Mouse (Mus musculus) fibroblast of lung, adult 2 months (primary cell): ENCODE results near the gene Usmg5.
"Not testable (repeated sequence)": the region's sequence is repeated elsewhere in the genome, so short reads cannot be mapped to it uniquely, and the experiment has no call there.

Source experiments
- DNase-seq: peaks from one replicate; pipeline ENCODE4 v3.0.0-alpha.2; 2011; ENCODE audit warnings: low read depth

The Usmg5 gene

DNA sequence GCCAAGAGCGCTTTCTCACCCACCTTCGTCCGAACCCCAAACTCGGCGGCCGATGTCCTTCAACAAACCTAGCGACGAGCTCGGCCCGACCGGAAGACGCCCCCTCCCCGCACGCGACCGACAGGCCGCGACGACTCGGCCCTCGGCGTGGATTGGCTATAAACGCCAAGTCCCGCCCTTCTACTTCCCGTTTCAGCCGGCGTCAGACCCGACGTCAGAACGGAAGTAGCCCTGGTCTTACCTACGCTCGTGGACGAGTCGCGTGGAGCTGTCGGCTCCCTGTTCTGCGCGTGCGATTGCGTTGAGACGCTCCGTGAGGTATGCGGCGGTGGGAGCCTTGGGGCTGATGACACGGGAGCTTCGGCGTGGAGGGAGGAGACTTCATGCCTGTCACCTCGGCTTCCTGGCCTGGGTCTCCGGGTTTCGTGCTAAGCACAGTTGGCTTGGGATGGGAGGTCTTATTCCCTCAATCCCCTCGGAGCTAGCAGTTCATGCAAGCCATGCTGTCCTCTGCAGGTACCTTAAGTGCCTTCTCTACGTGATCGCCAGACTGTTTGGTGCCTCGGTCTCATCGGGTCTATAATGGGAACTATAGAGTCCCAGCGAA lies at the start of gene Usmg5, which contains the start of gene Pdcd11:
Gene Usmg5, minus strand, starts transcription at position 98 of the 607 bp plus-strand sequence.
Gene Pdcd11, plus strand, starts transcription at position 219 of the 607 bp plus-strand sequence.
- peak; percentile 91 for DNase-seq

DNA sequence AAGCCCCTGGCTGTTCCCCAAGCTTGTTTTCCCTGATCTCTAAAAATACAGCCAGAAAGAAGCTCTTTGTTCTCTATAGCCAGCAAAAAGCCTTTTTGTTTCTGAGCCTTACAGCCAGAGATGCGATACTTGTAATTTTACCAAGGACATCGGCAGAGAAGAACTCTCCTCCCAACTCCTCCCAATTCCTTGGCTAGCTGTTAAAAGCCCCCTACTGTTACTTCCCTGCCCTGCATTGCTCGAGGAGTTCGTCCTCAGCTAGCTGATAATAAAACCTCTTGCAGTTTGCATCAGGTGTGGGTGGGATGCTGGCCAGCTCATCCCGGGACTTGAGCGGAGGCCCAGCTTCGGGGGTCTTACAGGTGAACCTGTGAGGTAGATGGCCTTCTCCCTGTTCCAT lies 49.2 kb upstream of the Usmg5 start:
- DNase-seq = not testable (repeated sequence)

DNA sequence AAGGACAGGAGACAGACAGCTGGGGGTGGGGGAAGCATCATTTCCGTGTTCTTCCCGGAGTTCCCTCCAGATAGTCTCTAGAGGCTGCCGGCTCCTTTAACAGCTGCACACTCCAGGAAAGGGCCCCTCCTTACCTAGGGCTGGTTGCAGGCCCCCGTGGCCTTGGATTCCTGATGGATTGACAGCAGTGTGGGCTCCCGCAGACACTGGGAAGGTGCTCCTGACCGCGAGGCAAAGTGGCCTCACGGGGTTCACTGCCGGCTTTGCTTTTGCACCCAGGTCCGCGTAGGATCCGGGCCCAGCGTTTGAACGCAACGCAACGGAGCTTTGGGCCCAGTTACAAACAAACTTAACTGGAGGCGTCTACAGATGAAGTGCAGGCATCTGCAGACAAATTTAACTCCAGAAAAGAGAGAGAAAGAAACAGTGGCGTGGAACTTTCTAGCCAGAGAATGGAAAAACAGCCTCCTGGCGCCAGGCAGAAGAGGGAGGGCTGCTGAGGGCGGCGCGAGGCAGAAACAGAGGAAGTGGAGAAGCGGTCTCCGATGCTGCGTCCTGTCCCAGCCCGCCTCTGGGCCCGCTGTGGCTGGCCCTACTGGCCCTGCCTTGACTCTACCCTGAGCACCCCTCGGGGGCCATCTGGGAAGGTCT lies 47.4 kb upstream of the Usmg5 start, which contains the start of gene Calhm2:
Gene Calhm2, minus strand, starts transcription at position 524 of the 651 bp plus-strand sequence.
- DNase-seq = no peak

DNA sequence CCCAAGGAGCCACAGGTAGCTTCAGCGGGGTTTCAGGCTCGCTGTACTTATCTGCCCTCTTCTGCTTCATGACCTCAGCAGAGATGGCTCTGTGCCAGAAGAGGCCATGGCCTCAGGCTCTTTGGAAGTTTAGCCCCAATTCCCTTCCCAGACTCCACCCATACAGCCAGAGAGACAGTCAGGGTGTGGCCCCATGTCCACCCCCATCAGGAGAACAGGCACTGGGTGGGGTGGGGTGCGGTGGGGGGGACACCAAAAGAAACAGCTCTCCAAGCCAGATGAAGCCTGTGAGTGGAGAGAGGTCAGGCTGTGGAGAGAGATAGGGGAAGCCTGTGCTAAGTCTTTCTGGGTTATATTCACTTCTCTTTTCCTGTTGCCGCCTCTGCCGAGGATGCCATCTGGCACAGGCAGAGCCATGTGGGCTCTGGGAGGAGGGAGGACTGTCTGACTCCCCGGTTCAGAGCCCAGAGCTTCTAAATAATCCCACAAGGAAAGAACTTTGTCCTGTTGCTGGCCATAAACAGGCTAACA lies 46.7 kb upstream of the Usmg5 start:
- peak; percentile 49 for DNase-seq

DNA sequence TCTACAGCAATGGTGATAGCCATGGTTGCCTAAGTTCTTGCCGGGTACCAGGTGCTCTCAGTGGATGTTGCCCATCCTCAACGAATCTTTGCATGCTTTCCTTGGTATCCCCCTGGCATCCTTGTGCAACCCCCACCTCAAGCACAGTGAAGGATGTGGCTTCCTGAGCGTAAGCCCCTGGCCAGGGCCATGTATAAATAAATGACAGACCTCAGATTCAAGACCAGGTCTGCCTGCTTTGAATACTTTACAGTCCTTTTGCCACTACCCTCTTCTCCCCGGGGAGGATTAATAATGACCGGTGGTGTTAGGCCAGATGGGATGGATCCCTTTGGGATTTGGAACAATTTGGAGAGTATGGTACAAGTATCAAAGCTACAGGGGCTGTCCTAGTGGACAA lies 45.7 kb upstream of the Usmg5 start:
- DNase-seq = no peak

DNA sequence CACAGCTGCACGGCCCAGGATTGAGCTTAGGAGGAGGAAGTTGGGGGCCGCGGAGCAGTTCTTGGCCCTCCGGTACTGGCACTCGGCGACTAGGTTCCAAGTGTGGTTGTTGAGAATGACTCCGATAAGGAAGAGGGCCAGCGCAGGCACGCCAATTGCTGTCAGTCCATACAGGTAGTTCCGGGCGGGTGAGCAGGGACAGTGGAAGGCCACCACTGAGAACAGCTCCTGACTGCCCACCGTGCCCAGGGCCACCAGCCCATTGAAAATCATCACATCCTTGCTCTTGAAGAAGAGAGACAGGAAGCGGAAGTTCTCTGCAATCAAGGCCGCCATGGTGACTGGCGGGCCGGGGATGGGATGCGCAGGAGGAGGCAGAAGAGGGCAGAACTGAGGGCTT lies 45.1 kb upstream of the Usmg5 start:
- DNase-seq = no peak

DNA sequence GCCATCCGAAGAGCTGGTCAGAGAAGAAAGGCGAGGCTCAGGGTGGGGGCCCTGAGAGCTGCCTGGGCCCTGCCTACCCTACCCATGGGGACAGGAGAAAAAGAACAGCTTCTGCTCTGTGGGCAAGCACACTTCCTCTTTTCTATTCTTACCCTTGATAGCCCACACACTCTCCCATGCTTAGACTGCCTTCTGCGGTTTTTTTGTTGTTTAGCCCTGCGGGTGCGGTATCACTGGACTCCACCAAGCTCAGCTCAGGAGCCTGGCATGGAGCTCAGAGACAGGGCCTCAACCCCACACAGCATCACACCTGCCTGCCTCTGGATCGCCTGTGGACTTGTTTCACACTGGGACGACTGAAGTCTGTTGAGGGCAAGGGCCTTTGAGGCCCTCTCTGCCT lies 42.7 kb upstream of the Usmg5 start:
- no peak for DNase-seq

DNA sequence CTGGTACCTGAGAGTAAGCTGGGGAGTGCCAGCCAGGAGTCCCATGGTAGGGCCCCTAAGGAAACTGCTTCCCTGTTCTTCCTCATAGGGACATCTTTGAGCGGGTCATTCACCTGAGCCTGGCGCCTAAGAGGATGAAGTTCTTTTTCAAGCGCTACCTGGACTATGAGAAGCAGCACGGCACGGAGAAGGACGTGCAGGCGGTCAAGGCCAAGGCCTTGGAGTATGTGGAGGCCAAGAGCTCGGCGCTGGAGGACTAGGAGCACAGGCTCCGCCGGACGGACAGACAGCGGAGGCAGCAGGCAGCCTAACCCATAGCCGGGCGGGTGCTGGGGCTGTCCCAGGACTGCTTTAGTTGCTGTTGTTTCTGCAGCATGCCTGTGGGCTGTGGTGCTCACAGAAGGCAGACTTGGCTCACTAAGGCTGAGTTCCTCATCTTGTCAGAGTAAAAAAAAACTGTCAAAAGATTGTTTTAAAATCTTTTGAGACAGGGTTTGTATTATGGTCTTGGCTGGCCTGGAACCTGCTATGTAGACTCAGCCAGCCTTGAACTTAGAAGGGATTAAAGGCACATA lies 40.2 kb upstream of the Usmg5 start:
- DNase-seq = no peak

DNA sequence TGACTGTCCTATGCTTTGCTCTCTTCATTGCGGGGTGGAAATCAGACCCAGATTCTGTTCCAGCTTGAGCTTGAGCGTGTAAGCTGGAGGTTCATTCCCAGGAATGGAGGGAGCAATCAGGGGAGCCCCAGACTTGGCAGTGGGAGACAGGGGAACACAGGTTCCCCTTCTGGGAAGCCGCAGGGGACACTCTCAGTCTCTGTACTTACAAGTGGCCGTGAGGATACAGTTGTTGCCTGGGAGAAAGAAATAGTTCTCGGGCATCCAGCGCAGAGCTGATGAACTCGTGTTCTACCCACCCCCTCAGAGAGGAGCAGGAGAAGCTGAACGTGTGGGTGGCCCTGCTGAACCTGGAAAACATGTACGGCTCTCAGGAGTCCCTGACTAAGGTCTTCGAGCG lies 38.4 kb upstream of the Usmg5 start:
- DNase-seq = no peak

DNA sequence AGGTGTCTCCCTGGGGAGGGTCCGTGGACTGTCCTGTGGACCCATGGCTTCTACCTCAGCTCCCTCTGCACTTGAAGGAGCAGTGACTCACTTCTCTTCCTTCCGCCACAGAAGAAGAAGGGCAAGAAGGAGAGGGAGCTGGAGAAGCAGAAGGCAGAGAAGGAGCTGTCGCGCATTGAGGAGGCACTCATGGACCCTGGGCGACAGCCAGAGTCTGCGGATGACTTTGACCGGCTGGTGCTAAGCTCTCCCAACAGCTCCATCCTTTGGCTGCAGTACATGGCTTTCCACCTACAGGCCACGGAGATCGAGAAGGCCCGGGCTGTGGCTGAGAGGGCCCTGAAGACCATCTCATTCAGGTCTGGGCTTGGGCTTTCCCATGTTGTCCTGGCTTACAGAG lies 37.7 kb upstream of the Usmg5 start:
- no peak for DNase-seq

DNA sequence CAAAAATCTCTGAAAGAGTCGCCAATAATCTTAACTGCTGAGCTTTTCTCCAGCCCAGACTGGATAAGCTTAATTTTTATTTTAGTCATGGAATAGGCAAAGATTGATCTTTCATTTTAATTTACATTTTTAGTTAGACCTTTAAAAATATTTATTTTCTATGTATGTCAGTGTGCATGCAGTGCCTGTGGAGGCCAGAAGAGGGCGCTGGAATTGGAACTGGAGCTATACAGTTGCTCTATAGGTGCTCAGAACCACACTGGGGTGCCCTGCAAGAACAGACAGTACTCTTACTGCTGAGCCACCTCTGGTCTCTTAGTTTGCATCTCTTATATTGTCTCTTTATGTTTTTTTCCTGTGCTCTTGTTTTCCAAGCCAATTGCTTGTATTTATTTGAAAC lies 32.4 kb upstream of the Usmg5 start:
- no peak for DNase-seq

DNA sequence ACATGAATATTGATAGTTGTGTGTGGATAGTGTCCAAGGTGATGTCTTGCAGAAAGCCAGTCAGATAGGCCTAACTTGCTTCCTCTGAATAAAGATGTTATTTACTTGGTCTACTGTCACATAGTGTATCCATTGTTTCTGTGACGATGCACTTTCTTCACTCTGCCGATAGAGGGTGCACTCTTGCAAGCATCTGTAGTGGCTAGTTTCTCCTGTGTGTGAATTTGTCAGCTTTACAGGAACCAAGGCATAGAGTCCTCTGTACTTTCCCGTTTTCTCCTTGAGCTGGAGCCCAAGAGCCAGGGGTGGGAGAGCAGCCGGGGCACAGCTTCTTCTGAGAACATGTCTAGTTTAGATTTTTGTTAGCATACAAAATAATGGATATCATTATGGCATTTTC lies 30.6 kb upstream of the Usmg5 start:
- no peak for DNase-seq

DNA sequence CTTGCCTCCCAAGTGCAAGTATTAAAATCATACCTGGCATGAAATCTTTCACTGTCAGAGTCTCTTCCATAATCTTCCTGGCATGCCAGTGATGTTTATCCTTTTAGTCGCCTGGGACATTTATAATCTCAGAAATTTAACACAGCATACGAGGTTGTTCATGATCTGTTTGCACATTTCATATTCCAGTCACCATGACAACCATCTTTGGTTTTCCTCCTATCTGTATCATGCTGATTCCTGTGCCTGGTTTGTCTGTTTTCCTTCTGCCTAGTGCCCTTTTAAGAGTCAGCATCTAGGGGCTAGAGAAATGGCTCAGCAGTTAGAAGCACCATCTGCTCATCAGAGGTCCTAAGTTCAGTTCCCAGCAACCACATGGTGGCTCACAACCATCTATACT lies 28.2 kb upstream of the Usmg5 start:
- DNase-seq = no peak

DNA sequence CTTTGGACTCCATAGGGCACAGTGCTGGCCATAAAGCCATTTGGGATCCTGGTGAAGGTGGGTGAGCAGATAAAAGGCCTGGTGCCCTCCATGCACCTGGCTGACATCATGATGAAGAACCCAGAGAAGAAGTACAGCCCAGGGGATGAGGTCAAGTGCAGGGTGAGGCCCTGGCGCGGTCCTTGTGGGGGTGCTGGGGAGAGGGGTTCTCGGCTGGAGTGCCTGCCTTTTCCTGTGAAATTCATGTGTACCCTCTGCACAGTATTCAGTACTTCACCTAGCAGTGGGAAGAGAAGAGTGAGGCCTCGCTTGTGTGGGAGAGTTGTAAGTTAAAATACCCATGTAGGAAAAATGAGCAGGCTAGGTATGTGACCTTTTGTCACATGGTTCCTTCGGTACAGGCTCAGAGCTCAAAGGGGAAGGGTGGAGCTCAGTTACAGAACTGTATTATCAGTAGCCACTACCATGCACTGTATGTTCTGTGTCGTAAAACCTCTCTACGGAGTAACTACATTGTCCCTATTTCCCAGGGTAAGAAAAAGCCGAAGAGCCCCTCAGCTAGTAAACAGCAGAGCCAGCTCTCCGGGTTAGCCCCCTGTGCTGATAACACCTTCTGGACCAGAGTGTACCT lies 14.3 kb upstream of the Usmg5 start:
- DNase-seq = no peak

DNA sequence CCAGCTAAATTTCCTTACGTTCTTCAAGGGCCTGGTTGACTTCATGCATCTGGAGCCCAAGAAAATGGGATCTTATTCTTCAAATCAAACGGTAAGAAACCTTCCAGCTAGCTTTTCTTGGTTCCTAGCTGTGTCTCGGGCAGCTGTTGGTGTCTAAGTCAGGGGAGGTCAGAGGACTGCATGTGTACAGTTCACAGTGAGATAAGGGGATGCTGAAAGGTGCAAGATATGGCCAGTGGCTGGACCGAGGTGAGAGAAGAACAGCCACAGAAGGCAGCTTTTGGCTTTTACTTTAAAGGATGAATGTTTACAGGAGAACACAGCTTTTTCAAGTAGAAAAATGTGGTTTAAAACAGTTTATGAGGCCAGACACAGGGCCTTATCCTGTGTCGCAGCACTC lies 10.6 kb upstream of the Usmg5 start:
- no peak for DNase-seq

DNA sequence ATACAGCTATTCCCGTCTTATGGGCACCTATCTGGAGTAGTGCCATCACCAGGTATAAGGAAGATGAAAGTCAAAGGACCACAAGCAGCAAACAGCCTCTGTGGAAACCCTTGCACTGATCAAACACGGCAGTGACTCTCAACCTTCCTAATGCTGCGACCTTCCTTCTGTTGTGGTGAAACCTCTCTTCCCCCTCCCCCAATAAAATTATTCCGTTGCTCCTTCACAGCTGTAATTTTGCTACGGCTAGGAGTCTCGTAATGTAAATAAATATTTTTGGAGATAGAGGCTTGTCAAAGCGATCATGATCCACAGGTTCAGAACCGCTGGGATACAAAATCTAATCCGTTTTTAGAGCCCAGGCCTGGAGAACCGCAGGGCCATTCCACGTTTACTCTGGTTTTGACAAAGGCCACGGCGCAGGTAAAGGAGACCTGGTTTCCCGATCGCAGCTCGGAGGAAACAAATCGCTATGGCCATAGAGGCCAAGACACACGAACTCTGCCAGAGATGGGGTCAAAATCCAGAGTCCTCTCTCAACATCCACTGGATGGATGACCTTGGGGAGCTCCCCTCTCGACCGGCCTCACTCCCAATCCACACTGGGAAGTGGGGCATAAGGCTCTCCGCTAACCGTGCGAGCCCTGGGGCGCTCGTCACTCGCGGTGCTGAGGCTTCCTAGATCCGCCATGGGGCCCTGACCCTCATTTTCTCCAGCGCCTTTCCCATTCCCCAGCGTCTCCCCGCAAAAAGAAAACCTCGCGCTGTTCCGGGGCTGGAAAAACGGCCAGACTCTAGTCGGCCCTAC lies 525 bp downstream of the Usmg5 start:
- DNase-seq = no peak

DNA sequence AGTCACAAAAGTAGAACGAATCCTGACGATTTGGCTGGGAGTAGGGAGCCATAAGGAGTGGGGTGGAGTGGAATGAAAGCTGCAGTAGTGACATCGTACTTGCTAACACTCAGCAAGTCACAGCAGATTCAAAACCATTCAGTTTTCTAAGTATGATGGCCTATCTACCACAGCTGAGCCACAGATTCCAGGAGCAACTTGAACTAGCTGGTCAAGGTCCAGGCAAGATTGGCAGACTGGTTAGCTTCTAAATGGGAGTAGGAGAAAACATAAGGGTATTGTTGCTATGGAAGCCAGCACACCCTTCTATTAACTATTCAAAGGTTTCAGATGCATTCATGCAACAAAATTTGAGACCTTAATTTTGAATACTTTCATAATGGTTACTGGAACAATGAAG lies 2.2 kb downstream of the Usmg5 start:
- no peak for DNase-seq

DNA sequence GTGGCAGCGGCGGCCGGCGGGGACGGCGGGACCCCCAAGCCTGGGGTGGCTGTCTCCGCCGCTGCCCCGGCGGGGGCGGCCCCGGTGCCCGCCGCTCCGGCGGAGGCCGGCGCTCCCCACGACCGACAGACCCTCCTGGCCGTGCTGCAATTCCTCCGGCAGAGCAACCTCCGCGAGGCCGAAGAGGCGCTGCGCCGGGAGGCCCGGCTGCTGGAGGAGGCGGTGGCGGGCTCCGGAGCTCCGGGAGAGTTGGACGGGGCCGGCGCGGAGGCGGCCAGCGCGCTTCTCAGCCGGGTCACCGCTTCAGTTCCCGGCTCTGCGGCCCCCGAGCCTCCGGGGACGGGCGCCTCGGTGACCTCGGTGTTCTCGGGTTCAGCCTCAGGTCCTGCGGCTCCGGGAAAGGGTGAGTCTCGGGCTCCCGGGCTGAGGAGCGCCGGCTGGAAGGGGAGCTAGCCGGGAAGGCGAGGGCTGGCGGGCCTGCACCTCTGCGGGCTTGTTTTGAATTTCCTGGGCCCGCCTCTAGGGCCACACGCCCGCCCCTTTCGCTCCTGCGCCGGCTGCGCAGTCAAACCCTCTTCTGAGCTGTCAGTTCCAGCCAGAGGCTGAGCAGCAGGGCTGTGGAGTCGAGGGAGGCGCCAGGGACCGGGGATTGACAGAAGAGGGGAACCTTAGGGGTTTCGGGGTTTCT lies 22.4 kb downstream of the Usmg5 start:
- peak; percentile 57 for DNase-seq

DNA sequence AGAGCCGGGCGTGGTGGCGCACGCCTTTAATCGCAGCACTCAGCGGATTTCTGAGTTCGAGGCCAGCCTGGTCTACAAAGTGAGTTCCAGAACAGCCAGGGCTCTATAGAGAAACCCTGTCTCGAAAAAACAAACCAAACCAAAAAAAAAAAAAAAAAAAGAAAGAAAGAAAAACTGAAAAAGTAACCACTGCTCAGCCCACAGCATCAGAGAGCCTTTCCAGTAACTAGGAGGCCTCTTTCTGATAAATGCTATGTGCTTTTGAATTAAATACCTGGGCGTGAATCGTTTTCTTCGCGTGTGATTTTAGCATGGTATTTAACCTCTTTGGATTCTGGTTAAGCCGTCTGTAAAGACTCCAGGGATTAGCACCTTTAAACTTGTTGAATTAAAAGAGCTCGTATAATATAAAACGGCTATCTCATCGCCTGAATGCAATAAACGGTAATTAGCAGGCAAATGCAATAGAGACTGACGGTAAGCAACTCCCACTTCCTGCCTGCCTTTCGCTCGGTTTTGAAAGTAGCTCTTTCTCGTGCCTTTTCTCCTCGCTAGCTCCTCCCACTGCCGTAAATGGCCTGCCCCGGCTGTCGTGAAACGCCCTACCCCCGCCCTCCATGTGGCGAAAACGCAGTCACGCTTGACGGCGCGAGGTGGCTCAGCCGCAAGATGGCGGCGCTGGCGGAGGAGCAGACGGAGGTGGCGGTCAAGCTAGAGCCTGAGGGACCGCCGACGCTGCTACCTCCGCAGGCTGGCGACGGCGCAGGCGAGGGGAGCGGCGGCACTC lies 23.2 kb downstream of the Usmg5 start, which contains the start of gene Taf5:
Gene Taf5, plus strand, starts transcription at position 651 of the 787 bp plus-strand sequence.
- peak; percentile 88 for DNase-seq

DNA sequence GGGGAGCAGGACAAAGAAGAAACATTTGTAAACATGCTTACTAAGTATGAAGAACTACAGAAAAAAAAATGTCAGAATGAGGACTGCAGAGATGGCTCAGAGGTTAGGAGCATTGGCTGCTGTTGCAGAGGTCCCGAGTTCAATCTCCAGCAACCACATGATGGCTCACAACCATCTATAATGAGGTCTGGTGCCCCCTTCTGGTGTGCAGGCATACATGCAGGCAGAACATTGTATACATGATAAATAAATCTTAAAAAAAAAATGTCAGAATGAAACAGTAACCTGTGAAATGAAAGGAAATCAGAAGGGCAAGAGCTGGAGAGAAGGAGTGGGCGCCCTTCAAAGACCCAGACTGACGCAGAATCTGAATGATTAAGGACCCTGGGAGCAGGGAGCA lies 24.6 kb downstream of the Usmg5 start:
- DNase-seq = no peak

DNA sequence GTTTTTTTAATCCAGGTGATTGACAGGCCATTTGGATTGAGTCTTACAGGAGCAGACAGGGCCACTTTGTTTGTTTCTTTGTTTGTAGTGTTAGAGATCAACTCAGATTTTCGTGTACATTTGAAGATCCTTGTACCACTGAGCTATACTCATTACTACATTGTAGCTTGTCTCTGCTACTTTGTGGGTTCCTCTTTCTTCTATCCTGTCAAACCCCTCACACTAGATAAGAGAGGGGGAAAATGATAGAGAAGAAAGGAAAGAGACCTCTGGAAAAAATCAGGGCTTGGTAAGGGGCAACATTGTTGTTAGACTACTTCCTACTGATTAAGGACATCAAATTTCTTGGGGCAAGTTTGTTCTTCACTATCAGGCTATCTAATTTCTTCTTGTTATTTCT lies 32.8 kb downstream of the Usmg5 start:
- DNase-seq = no peak
